Mouse (Mus musculus): ENCODE results near the gene Flnb. TPM values are rescaled to one million over a fixed set of nuclear protein-coding genes. Genes with fewer than 3 reads are reported as not detected.

The Flnb gene
- polyA plus RNA-seq, 1 experiment from 2014 or later: 5.4 TPM

DNA sequence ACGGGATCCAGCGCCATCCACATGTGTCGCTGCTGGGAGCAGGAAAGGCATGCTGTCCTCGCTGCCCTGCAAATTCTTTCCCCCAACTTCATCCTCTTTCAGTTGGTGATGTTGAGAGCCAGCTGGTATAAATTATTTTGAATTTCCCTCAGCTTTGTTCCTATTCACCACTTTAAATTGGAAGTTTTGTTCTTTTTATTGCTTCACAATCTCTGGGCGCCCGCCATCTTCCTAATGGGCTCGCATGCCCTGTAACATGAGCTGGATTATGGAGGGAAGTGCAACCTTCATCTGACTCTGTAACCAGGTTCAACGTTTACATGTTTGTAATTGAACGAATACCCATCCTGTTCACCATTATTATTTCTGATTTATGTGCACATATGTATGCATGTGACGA, 38.6 kb downstream of the Flnb start:
- no peak overlapping the region for H3K4me2 ChIP-seq (replicated peaks; ENCODE audit: low read depth, low read length)
- H3K27me3 ChIP-seq (replicated peaks; ENCODE audit: insufficient read depth, low read length): no peaks in the 10 kb centered on the region
- DNase-seq (ENCODE audit: low spot score) (no peak), ATAC-seq (no peak)
- no peaks in the 10 kb centered on the region for H3K9me3 ChIP-seq (ENCODE audit: low read length)
- H3K9ac ChIP-seq (replicated peaks; ENCODE audit: low read depth): no peak overlapping the region
- no peak overlapping the region for H3K4me3 ChIP-seq (ENCODE audit: low read depth, low read length)
- WGBS: 89% methylated on average over 10 of the region's 10 CpGs
- peaks cover 5% of the 10 kb centered on the region; the same call in 1 of the 2 replicates for H3K4me1 ChIP-seq (ENCODE audit: insufficient read depth, low read depth, low read length)
- TF ChIP-seq CTCF (IDR thresholded peaks at IDR 0.05) (no peak), EP300 (IDR thresholded peaks at IDR 0.05) (no peak)
- no peaks in the 10 kb centered on the region for H3K36me3 ChIP-seq (ENCODE audit: insufficient read depth, low read length)
- no peak overlapping the region for H3K27ac ChIP-seq (ENCODE audit: low read length)

- Histone ChIP-seq H3K36me3 (ENCODE audit: insufficient read depth, low read length) (no peaks in the 10 kb centered on the region), H3K4me3 (ENCODE audit: low read depth, low read length) (no peak overlapping the region), H3K27ac (ENCODE audit: low read length) (no peak overlapping the region), H3K4me1 (ENCODE audit: insufficient read depth, low read depth, low read length) (no peaks in the 10 kb centered on the region), H3K9ac (replicated peaks; ENCODE audit: low read depth) (no peak overlapping the region), H3K27me3 (replicated peaks; ENCODE audit: insufficient read depth, low read length) (no peaks in the 10 kb centered on the region), H3K4me2 (replicated peaks; ENCODE audit: low read depth, low read length) (no peak overlapping the region), H3K9me3 (ENCODE audit: low read length) (no peaks in the 10 kb centered on the region)
- whole genome bisulfite sequencing: 91% methylated on average over 3 of the region's 3 CpGs
- TF ChIP-seq EP300 (IDR thresholded peaks at IDR 0.05) (no peak), CTCF (IDR thresholded peaks at IDR 0.05) (no peak)
- DNase-seq (ENCODE audit: low spot score): no peak
- no peak for ATAC-seq
These were observed 40.1 kb downstream of the Flnb start for GRCm38 (mm10) chr14:7857835-7858234.

DNA sequence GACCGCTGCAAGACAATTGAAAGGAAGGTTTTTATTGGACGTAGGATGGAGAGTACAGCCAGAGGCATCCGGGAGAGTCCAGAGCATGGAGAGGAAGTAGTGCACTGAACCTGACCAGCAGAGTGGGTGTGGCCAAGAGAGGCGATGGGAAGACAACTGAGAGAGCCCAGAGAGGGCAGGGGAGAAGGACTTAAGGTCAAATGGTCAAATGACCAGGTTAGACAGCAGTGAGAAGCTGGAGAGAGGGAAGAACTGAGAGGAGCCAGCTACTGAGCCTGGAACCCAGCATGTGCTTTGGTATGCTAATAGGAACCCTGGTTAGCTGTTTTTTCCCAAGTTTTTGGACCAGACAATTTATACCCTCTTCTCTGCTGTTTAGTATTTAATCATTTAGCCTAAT, 40.7 kb downstream of the Flnb start:
- no peak for ATAC-seq

DNA sequence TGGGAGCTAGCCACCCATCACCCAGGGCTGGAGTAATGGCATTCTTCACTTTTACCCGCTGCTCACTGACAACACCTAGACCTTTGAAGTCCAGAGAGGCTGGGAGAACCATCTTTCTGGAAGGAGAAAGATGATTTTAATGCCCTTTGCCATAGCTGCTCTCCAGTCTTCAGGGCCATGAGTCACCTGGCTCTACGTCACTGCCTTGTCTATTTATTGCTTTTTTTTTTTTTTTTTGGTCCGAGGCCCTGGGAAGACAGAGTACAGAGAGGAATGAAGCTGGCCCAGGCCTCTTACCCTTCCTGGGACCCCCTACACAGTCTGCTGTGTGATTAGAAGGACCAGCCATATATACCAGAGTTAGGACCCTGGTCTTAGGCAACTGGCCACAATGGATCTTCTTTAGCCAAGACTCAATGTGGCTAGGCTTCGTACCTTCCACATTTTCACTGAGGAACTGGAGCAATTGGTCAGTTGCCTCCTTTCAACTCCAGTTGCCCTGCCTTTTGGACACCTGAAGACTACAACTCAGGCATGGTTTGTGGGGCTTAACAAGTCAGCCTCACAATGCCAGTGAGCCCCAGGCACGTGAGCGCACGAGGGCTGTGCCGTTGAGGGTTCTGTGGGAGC, 42.9 kb downstream of the Flnb start:
- ATAC-seq: no peak
- WGBS: 82% methylated on average over 8 of the region's 8 CpGs
- Histone ChIP-seq H3K4me1 (ENCODE audit: insufficient read depth, low read depth, low read length) (no peaks in the 10 kb centered on the region; the same call in 1 of the 2 replicates), H3K4me2 (replicated peaks; ENCODE audit: low read depth, low read length) (no peak overlapping the region), H3K9me3 (ENCODE audit: low read length) (no peaks in the 10 kb centered on the region), H3K36me3 (ENCODE audit: insufficient read depth, low read length) (no peaks in the 10 kb centered on the region), H3K27ac (ENCODE audit: low read length) (no peak overlapping the region), H3K4me3 (ENCODE audit: low read depth, low read length) (no peak overlapping the region), H3K9ac (replicated peaks; ENCODE audit: low read depth) (no peak overlapping the region), H3K27me3 (replicated peaks; ENCODE audit: insufficient read depth, low read length) (no peaks in the 10 kb centered on the region)
- DNase-seq (ENCODE audit: low spot score): no peak
- TF ChIP-seq EP300 (IDR thresholded peaks at IDR 0.05) (no peak), CTCF (IDR thresholded peaks at IDR 0.05) (no peak)

More for the DNA sequence above, 40.7 kb downstream of the Flnb start:
- DNase-seq (ENCODE audit: low spot score): no peak
- Histone ChIP-seq H3K4me3 (ENCODE audit: low read depth, low read length) (no peak overlapping the region), H3K27me3 (replicated peaks; ENCODE audit: insufficient read depth, low read length) (no peaks in the 10 kb centered on the region), H3K9me3 (ENCODE audit: low read length) (no peaks in the 10 kb centered on the region), H3K36me3 (ENCODE audit: insufficient read depth, low read length) (no peaks in the 10 kb centered on the region), H3K27ac (ENCODE audit: low read length) (no peak overlapping the region), H3K4me2 (replicated peaks; ENCODE audit: low read depth, low read length) (no peak overlapping the region), H3K4me1 (ENCODE audit: insufficient read depth, low read depth, low read length) (no peaks in the 10 kb centered on the region), H3K9ac (replicated peaks; ENCODE audit: low read depth) (no peak overlapping the region)
- 63% methylated on average over 4 of the region's 4 CpGs for WGBS
- TF ChIP-seq EP300 (IDR thresholded peaks at IDR 0.05) (no peak), CTCF (IDR thresholded peaks at IDR 0.05) (no peak)

- Histone ChIP-seq H3K4me1 (ENCODE audit: insufficient read depth, low read depth, low read length) (no peaks in the 10 kb centered on the region; the same call in 1 of the 2 replicates), H3K27ac (ENCODE audit: low read length) (no peak overlapping the region), H3K36me3 (ENCODE audit: insufficient read depth, low read length) (no peaks in the 10 kb centered on the region), H3K4me2 (replicated peaks; ENCODE audit: low read depth, low read length) (no peak overlapping the region), H3K9me3 (ENCODE audit: low read length) (no peaks in the 10 kb centered on the region), H3K9ac (replicated peaks; ENCODE audit: low read depth) (no peak overlapping the region), H3K27me3 (replicated peaks; ENCODE audit: insufficient read depth, low read length) (no peaks in the 10 kb centered on the region), H3K4me3 (ENCODE audit: low read depth, low read length) (no peak overlapping the region)
- no peak for TF ChIP-seq CTCF (IDR thresholded peaks at IDR 0.05)
- no peak for TF ChIP-seq EP300 (IDR thresholded peaks at IDR 0.05)
- WGBS: 57% methylated on average over 1 of the region's 1 CpGs
- DNase-seq (ENCODE audit: low spot score) (no peak), ATAC-seq (no peak)
These were observed 43.5 kb downstream of the Flnb start for GRCm38 (mm10) chr14:7861275-7861674.

- Histone ChIP-seq H3K4me3 (ENCODE audit: low read depth, low read length) (no peak overlapping the region), H3K27ac (ENCODE audit: low read length) (no peak overlapping the region), H3K4me2 (replicated peaks; ENCODE audit: low read depth, low read length) (no peak overlapping the region), H3K36me3 (ENCODE audit: insufficient read depth, low read length) (no peaks in the 10 kb centered on the region), H3K9me3 (ENCODE audit: low read length) (no peaks in the 10 kb centered on the region), H3K9ac (replicated peaks; ENCODE audit: low read depth) (no peak overlapping the region), H3K27me3 (replicated peaks; ENCODE audit: insufficient read depth, low read length) (no peaks in the 10 kb centered on the region), H3K4me1 (ENCODE audit: insufficient read depth, low read depth, low read length) (no peaks in the 10 kb centered on the region; the same call in 1 of the 2 replicates)
- WGBS: 82% methylated on average over 2 of the region's 2 CpGs
- DNase-seq (ENCODE audit: low spot score) (no peak), ATAC-seq (no peak)
- TF ChIP-seq CTCF (IDR thresholded peaks at IDR 0.05): no peak
- TF ChIP-seq EP300 (IDR thresholded peaks at IDR 0.05): no peak
These were observed 44.5 kb downstream of the Flnb start for GRCm38 (mm10) chr14:7862226-7862625.

Data from lung, postnatal 0 days (tissue).